Mouse (Mus musculus): ENCODE data around the gene Olfr791. TPM values are rescaled to one million over a fixed set of nuclear protein-coding genes. Genes with fewer than 3 reads are reported as not detected.

The Olfr791 gene
- polyA plus RNA-seq (2011; ENCODE audit: insufficient read length, low read depth, missing spikeins): not detected in 2 replicates

DNA sequence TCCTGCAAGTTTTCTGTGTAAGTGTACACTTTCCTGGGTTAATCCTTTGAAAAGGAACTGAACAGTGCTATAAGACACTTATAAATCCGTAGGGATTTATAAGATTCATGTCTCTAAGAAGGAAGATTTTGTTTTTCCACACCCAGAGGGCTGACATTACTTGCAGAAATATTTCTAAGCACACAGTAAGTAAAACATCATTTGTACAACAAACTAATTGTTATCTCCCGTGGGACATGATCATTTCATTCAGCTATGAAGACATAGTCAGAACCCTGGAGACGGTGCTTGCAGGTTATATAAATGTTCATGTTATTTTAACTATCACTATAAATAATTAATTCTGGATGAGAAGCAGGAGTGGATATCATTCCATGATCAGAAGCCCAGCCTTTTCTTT is at the start of gene Olfr791:
Gene Olfr791 (plus strand): TSS at position 301 of the 400 bp plus-strand sequence.
- Histone ChIP-seq H3K27ac (ENCODE audit: insufficient read depth, low read length) (no peak within 1 kb of the TSS), H3K4me1 (ENCODE audit: control insufficient read depth, insufficient read depth, low read length) (no peaks in the 10 kb centered on the region), H3K4me3 (ENCODE audit: insufficient read depth, low read length) (no peak within 1 kb of the TSS)
- no peak for TF ChIP-seq CTCF (IDR thresholded peaks at IDR 0.05; ENCODE audit: borderline replicate concordance, insufficient read depth, low read length)
- TF ChIP-seq POLR2A (IDR thresholded peaks at IDR 0.05; ENCODE audit: low read depth, low read length): no peak

DNA sequence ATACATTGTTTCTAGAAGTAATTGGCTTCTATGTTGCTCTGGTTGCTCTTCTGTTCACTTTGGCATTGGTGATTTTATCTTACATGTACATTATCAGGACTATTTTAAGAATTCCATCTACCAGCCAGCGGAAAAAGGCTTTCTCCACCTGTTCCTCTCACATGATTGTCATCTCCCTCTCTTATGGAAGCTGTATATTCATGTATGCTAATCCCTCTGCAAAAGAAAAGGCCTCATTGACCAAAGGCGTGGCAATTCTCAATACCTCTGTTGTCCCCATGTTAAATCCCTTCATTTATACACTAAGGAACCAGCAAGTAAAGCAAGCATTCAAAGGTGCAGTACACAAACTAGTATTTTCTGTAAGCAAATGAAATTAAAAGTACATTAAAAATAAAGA is 48.3 kb upstream of the Olfr791 start:
- TF ChIP-seq POLR2A (IDR thresholded peaks at IDR 0.05; ENCODE audit: low read depth, low read length) (no peak), CTCF (IDR thresholded peaks at IDR 0.05; ENCODE audit: borderline replicate concordance, insufficient read depth, low read length) (no peak)

DNA sequence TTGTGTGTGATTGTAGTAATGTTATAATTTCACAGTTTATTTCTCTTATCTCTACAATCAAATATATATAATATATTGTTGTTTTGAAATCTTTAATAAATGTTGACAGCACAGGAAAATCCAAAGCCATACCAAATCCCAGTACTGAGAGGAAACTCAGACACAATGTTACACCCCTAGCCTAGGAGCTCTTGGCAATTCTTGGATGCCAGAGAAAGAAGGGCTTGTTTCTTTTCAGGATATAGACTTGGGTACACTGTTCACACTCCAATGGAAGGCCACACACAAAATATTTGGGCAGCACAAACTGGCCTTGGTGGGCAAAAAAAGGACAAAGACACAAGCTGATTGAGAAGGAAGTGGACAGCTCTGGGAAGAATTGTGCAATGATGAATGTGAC is 47.9 kb upstream of the Olfr791 start:
- no peak overlapping the region for H3K27ac ChIP-seq (ENCODE audit: insufficient read depth, low read length)
- no peak for TF ChIP-seq CTCF (IDR thresholded peaks at IDR 0.05; ENCODE audit: borderline replicate concordance, insufficient read depth, low read length)
- TF ChIP-seq POLR2A (IDR thresholded peaks at IDR 0.05; ENCODE audit: low read depth, low read length): no peak
- no peaks in the 10 kb centered on the region for H3K4me1 ChIP-seq (ENCODE audit: control insufficient read depth, insufficient read depth, low read length)
- no peak overlapping the region for H3K4me3 ChIP-seq (ENCODE audit: insufficient read depth, low read length)

More for the DNA sequence above, 48.3 kb upstream of the Olfr791 start:
- no peak overlapping the region for H3K27ac ChIP-seq (ENCODE audit: insufficient read depth, low read length)
- no peak overlapping the region for H3K4me3 ChIP-seq (ENCODE audit: insufficient read depth, low read length)
- no peaks in the 10 kb centered on the region for H3K4me1 ChIP-seq (ENCODE audit: control insufficient read depth, insufficient read depth, low read length)

DNA sequence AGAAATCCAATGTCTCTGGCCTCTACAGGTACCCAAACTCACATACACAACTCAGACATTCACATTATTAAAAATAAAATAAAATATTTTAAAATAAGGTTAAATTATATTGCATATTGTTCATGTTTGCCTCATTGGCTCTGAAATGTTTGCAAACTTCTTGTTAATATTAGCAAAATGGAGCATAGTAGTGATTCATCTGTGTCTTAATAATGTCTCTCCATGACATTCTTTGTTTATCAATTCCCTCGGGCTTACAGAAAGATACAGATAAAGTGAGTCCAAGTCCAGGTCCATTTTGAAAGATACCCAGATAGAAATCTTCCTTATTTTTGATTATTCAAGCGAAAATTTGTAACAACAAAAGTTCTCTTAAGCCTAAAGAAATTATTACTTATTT is 37.1 kb upstream of the Olfr791 start, which contains the start of gene Olfr789:
Gene Olfr789 (plus strand): TSS at position 301 of the 400 bp plus-strand sequence.
- no peak within 1 kb of the TSS for H3K27ac ChIP-seq (ENCODE audit: insufficient read depth, low read length)
- H3K4me3 ChIP-seq (ENCODE audit: insufficient read depth, low read length): no peak within 1 kb of the TSS
- H3K4me1 ChIP-seq (ENCODE audit: control insufficient read depth, insufficient read depth, low read length): no peaks in the 10 kb centered on the region
- TF ChIP-seq CTCF (IDR thresholded peaks at IDR 0.05; ENCODE audit: borderline replicate concordance, insufficient read depth, low read length): no peak
- no peak for TF ChIP-seq POLR2A (IDR thresholded peaks at IDR 0.05; ENCODE audit: low read depth, low read length)

DNA sequence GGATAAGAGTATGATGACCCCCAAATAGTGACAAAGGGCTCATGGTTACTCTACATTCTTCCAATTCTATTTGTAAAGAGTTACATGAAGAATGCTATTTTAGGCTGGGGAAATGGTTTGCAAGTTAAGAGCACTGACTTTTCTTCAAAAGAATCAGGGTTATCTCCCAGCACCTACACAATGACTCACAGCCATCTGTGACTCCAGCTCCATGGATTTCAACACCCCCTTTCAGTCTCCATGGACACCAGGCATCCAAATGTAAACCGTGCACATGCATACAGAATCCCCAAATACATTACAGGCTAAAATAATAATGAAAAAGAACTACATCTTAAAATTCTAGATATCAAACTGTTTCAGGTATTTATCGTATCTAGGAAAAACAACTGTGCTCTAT is 31.5 kb upstream of the Olfr791 start:
- Histone ChIP-seq H3K27ac (ENCODE audit: insufficient read depth, low read length) (no peak overlapping the region), H3K4me3 (ENCODE audit: insufficient read depth, low read length) (no peak overlapping the region), H3K4me1 (ENCODE audit: control insufficient read depth, insufficient read depth, low read length) (no peaks in the 10 kb centered on the region)
- TF ChIP-seq POLR2A (IDR thresholded peaks at IDR 0.05; ENCODE audit: low read depth, low read length) (no peak), CTCF (IDR thresholded peaks at IDR 0.05; ENCODE audit: borderline replicate concordance, insufficient read depth, low read length) (no peak)

DNA sequence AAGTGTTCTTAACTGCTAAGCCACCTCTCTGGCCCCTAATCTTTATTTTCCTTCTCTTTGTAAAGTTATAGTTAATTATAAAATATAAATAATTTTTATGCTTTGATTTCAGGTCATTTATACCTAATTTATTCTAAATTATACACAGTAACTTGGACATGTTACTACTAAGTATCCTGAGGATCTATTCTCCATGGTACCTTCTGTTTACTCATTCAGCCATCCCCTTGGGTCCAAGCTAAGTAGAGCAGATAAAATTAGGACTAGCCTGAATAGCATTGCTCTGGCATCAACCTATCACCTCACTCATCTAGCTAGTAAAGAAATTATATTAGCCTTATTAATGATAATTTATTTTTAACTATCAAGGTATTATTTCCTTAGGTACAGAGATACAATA is 23.4 kb upstream of the Olfr791 start, which contains the start of gene Olfr790:
Gene Olfr790 (plus strand): TSS at position 301 of the 400 bp plus-strand sequence.
- no peak for TF ChIP-seq POLR2A (IDR thresholded peaks at IDR 0.05; ENCODE audit: low read depth, low read length)
- TF ChIP-seq CTCF (IDR thresholded peaks at IDR 0.05; ENCODE audit: borderline replicate concordance, insufficient read depth, low read length): no peak
- Histone ChIP-seq H3K4me1 (ENCODE audit: control insufficient read depth, insufficient read depth, low read length) (no peaks in the 10 kb centered on the region), H3K27ac (ENCODE audit: insufficient read depth, low read length) (no peak within 1 kb of the TSS), H3K4me3 (ENCODE audit: insufficient read depth, low read length) (no peak within 1 kb of the TSS)

DNA sequence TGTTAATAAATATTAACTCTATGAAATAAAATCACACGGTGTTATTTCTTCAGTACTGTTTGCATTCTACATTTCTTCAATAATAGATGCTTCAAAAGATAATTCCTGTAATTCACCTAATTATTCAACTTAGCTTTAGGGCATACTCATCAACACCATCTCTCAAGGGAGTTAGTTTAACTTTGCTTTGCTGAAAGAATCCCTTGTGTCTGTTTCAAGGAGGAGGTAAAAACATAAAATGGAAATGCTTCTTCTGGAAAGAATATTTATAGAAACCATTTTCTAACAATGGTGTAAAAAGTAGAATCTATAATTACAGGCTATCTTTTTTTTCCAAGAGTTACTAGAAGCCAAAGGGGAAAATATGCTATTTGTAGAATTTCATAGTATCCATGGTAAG is 17.3 kb downstream of the Olfr791 start, which contains the start of gene Olfr792:
Gene Olfr792 (plus strand): TSS at position 301 of the 400 bp plus-strand sequence.
- Histone ChIP-seq H3K27ac (ENCODE audit: insufficient read depth, low read length) (no peak within 1 kb of the TSS), H3K4me3 (ENCODE audit: insufficient read depth, low read length) (no peak within 1 kb of the TSS), H3K4me1 (ENCODE audit: control insufficient read depth, insufficient read depth, low read length) (no peaks in the 10 kb centered on the region)
- TF ChIP-seq POLR2A (IDR thresholded peaks at IDR 0.05; ENCODE audit: low read depth, low read length) (no peak), CTCF (IDR thresholded peaks at IDR 0.05; ENCODE audit: borderline replicate concordance, insufficient read depth, low read length) (no peak)

DNA sequence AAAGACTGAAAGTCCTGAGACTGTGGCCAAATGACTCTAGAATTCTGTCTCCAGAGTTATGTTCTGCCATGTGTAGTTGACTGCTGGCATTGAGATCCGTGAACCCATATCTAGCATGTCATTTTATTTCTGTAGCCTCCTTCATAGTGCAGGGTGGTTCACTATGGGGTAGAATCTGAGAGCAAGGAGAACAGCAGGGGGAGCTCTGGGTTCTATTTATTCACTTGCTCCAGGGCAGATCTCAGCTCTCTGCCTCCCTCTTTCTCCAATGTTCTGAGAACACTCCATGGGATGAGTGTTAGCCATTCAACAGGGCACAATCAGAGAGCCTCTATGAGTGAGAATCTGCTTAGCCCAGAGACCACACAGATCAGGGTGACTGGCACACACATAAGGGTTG is 27.8 kb downstream of the Olfr791 start:
- TF ChIP-seq CTCF (IDR thresholded peaks at IDR 0.05; ENCODE audit: borderline replicate concordance, insufficient read depth, low read length): no peak
- no peak for TF ChIP-seq POLR2A (IDR thresholded peaks at IDR 0.05; ENCODE audit: low read depth, low read length)
- no peaks in the 10 kb centered on the region for H3K4me1 ChIP-seq (ENCODE audit: control insufficient read depth, insufficient read depth, low read length)

DNA sequence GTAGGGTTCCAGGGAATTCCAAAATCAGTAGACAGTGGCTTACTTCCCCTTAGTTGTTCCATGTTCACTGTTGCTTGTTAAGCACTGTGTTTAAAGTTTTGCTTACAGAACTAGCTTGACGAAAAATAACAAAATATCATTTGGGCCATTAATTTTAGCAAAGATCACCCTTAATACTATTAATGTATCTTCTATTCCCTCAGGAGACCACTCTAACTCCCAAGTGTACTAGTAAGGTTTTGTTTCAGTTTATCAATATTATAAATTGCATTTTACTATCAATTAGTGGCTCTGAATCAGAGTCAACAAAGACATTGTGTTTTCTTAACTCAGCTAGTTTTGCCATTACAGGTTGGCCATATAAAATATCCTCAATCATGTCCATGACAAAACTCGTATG is 45.8 kb downstream of the Olfr791 start, which contains the start of gene Olfr794:
Gene Olfr794 (plus strand): TSS at position 301 of the 400 bp plus-strand sequence.
- Histone ChIP-seq H3K4me3 (ENCODE audit: insufficient read depth, low read length) (no peak within 1 kb of the TSS), H3K27ac (ENCODE audit: insufficient read depth, low read length) (no peak within 1 kb of the TSS), H3K4me1 (ENCODE audit: control insufficient read depth, insufficient read depth, low read length) (no peaks in the 10 kb centered on the region)
- TF ChIP-seq POLR2A (IDR thresholded peaks at IDR 0.05; ENCODE audit: low read depth, low read length) (no peak), CTCF (IDR thresholded peaks at IDR 0.05; ENCODE audit: borderline replicate concordance, insufficient read depth, low read length) (no peak)

More for the DNA sequence above, 27.8 kb downstream of the Olfr791 start:
- no peak overlapping the region for H3K27ac ChIP-seq (ENCODE audit: insufficient read depth, low read length)
- H3K4me3 ChIP-seq (ENCODE audit: insufficient read depth, low read length): no peak overlapping the region

DNA sequence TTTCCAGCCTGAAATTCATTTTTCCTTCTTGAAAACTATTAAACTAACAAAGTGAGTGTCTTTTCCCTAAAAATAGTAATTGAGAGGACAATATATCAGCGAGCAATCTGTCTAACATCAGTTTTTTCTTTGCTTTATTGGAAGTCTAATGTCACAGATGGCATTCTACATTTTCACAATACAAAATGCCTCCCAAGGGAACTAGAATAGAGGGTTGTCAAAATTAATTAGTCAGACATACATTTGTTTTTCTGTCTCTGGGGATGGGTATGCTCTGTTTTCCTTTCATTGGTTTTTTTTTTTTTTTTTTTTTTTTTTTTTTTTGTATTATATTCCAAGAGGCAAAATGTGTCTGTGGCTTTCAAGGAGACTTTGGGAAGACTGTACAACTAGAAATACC is 55.5 kb downstream of the Olfr791 start:
- H3K4me1 ChIP-seq (ENCODE audit: control insufficient read depth, insufficient read depth, low read length): no peaks in the 10 kb centered on the region
- no peak overlapping the region for H3K4me3 ChIP-seq (ENCODE audit: insufficient read depth, low read length)
- no peak overlapping the region for H3K27ac ChIP-seq (ENCODE audit: insufficient read depth, low read length)
- TF ChIP-seq CTCF (IDR thresholded peaks at IDR 0.05; ENCODE audit: borderline replicate concordance, insufficient read depth, low read length) (no peak), POLR2A (IDR thresholded peaks at IDR 0.05; ENCODE audit: low read depth, low read length) (no peak)

Other genes starting within 250 kb of the Olfr791 start
- gene Olfr780, start 203.7 kb upstream of the Olfr791 start, polyA plus RNA-seq (2011; ENCODE audit: insufficient read length, low read depth, missing spikeins): not detected in 2 replicates
- gene Olfr781, start 192.9 kb upstream of the Olfr791 start, polyA plus RNA-seq (2011; ENCODE audit: insufficient read length, low read depth, missing spikeins): not detected in 2 replicates
- gene Olfr782, start 172.9 kb upstream of the Olfr791 start, polyA plus RNA-seq (2011; ENCODE audit: insufficient read length, low read depth, missing spikeins): not detected in 2 replicates
- gene Olfr784, start 137.7 kb upstream of the Olfr791 start, polyA plus RNA-seq (2011; ENCODE audit: insufficient read length, low read depth, missing spikeins): not detected in 2 replicates
- gene Olfr785, start 116.4 kb upstream of the Olfr791 start, polyA plus RNA-seq (2011; ENCODE audit: insufficient read length, low read depth, missing spikeins): not detected in 2 replicates
- not detected in 2 replicates for gene Olfr786, start 94.5 kb upstream of the Olfr791 start, polyA plus RNA-seq (2011; ENCODE audit: insufficient read length, low read depth, missing spikeins)
- not detected in 2 replicates for gene Olfr787, start 59.9 kb upstream of the Olfr791 start, polyA plus RNA-seq (2011; ENCODE audit: insufficient read length, low read depth, missing spikeins)
- not detected in 2 replicates for gene Olfr788, start 50.8 kb upstream of the Olfr791 start, polyA plus RNA-seq (2011; ENCODE audit: insufficient read length, low read depth, missing spikeins)
- not detected in 2 replicates for gene Olfr789, start 37.0 kb upstream of the Olfr791 start, polyA plus RNA-seq (2011; ENCODE audit: insufficient read length, low read depth, missing spikeins)
- not detected in 2 replicates for gene Olfr790, start 23.3 kb upstream of the Olfr791 start, polyA plus RNA-seq (2011; ENCODE audit: insufficient read length, low read depth, missing spikeins)
- gene Olfr792, start 17.4 kb downstream of the Olfr791 start, polyA plus RNA-seq (2011; ENCODE audit: insufficient read length, low read depth, missing spikeins): not detected in 2 replicates
- not detected in 2 replicates for gene Olfr794, start 45.9 kb downstream of the Olfr791 start, polyA plus RNA-seq (2011; ENCODE audit: insufficient read length, low read depth, missing spikeins)
- not detected in 2 replicates for gene Olfr796, start 90.8 kb downstream of the Olfr791 start, polyA plus RNA-seq (2011; ENCODE audit: insufficient read length, low read depth, missing spikeins)
- not detected in 2 replicates for gene Olfr798, start 106.1 kb downstream of the Olfr791 start, polyA plus RNA-seq (2011; ENCODE audit: insufficient read length, low read depth, missing spikeins)
- gene Olfr799, start 115.7 kb downstream of the Olfr791 start, polyA plus RNA-seq (2011; ENCODE audit: insufficient read length, low read depth, missing spikeins): not detected in 2 replicates
- not detected in 2 replicates for gene Olfr800, start 135.9 kb downstream of the Olfr791 start, polyA plus RNA-seq (2011; ENCODE audit: insufficient read length, low read depth, missing spikeins)
- gene Olfr801, start 152.1 kb downstream of the Olfr791 start, polyA plus RNA-seq (2011; ENCODE audit: insufficient read length, low read depth, missing spikeins): not detected in 2 replicates
- gene Olfr802, start 166.4 kb downstream of the Olfr791 start, polyA plus RNA-seq (2011; ENCODE audit: insufficient read length, low read depth, missing spikeins): not detected in 2 replicates
- gene Olfr803, start 172.5 kb downstream of the Olfr791 start, polyA plus RNA-seq (2011; ENCODE audit: insufficient read length, low read depth, missing spikeins): not detected in 2 replicates
- gene Olfr804, start 181.4 kb downstream of the Olfr791 start, polyA plus RNA-seq (2011; ENCODE audit: insufficient read length, low read depth, missing spikeins): not detected in 2 replicates
- not detected in 2 replicates for gene Olfr805, start 207.6 kb downstream of the Olfr791 start, polyA plus RNA-seq (2011; ENCODE audit: insufficient read length, low read depth, missing spikeins)
- gene Olfr806, start 220.1 kb downstream of the Olfr791 start, polyA plus RNA-seq (2011; ENCODE audit: insufficient read length, low read depth, missing spikeins): not detected in 2 replicates
- not detected in 2 replicates for gene Olfr807, start 236.0 kb downstream of the Olfr791 start, polyA plus RNA-seq (2011; ENCODE audit: insufficient read length, low read depth, missing spikeins)
- not detected in 2 replicates for gene Olfr808, start 243.7 kb downstream of the Olfr791 start, polyA plus RNA-seq (2011; ENCODE audit: insufficient read length, low read depth, missing spikeins)

All from embryonic fibroblast, embryonic 13.5 days (primary cell).